Mouse (Mus musculus) testis, adult 2 months (tissue): ENCODE results near the gene Plekhg5. TPM values are rescaled to one million over a fixed set of nuclear protein-coding genes. Genes with fewer than 3 reads are reported as not detected.

Experiments used
- H3K27ac ChIP-seq: fragments of 200-500 bp; 2 replicates; pipeline ENCODE4 v1.5.1; 2012; ENCODE audit warnings: low read depth, low read length; ENCODE audit not compliant: control insufficient read depth, insufficient read depth
- H3K27me3 ChIP-seq: fragments of 200-500 bp; 2 replicates; pipeline ENCODE4 v1.6.1; 2012; ENCODE audit warnings: mild to moderate bottlenecking, low read length, moderate library complexity; ENCODE audit not compliant: control insufficient read depth, insufficient read depth
- H3K36me3 ChIP-seq: fragments of 200-500 bp; 2 replicates; pipeline ENCODE4 v1.6.1; 2012; ENCODE audit warnings: mild to moderate bottlenecking, low read length; ENCODE audit not compliant: control insufficient read depth, insufficient read depth
- H3K4me1 ChIP-seq: fragments of 200-500 bp; 2 replicates; pipeline ENCODE4 v1.6.1; 2012; ENCODE audit warnings: low read length; ENCODE audit not compliant: control insufficient read depth, insufficient read depth
- H3K4me3 ChIP-seq: fragments of 200-500 bp; 2 replicates; pipeline ENCODE4 v1.5.1; 2012; ENCODE audit warnings: low read depth, mild to moderate bottlenecking, low read length, moderate library complexity, mixed read lengths; ENCODE audit not compliant: control insufficient read depth
- CTCF ChIP-seq: fragments of 200-500 bp; IDR thresholded peaks from 2 replicates; pipeline ENCODE4 v1.5.1; 2012; ENCODE audit warnings: low read depth, mild to moderate bottlenecking, inconsistent platforms, low read length, moderate library complexity; ENCODE audit not compliant: control insufficient read depth, insufficient read depth, insufficient replicate concordance
- POLR2A ChIP-seq: fragments of 200-500 bp; IDR thresholded peaks from 2 replicates; pipeline ENCODE4 v1.6.1; 2012; ENCODE audit warnings: low read depth, mild to moderate bottlenecking, inconsistent platforms, low read length, moderate library complexity; ENCODE audit not compliant: control insufficient read depth
- polyA plus RNA-seq: library from polyadenylated mRNA; depleted of rRNA; stranded (reverse); fragments of >200 nt; gene quantifications from 2 replicates; pipeline ENCODE4 v1.2.3, GENCODE M21; 2012

Gene Plekhg5
- polyA plus RNA-seq, 1 experiment: 8.8 TPM

GRCm38 (mm10) chr4:152043171-152043570 lies 29.1 kb upstream of the Plekhg5 start:
- H3K27me3 ChIP-seq: no peaks in the 10 kb centered on the region
- no peak overlapping the region for H3K4me3 ChIP-seq
- peaks cover 3% of the 10 kb centered on the region for H3K36me3 ChIP-seq
- H3K27ac ChIP-seq: no peak overlapping the region
- H3K4me1 ChIP-seq: peaks cover 8% of the 10 kb centered on the region
- TF ChIP-seq POLR2A: no peak
- TF ChIP-seq CTCF: no peak

GRCm38 (mm10) chr4:152044609-152045008 lies 27.7 kb upstream of the Plekhg5 start:
- peaks cover 3% of the 10 kb centered on the region for H3K36me3 ChIP-seq
- no peak overlapping the region for H3K4me3 ChIP-seq
- TF ChIP-seq POLR2A: no peak
- no peak for TF ChIP-seq CTCF
- no peaks in the 10 kb centered on the region for H3K27me3 ChIP-seq
- peaks cover 8% of the 10 kb centered on the region for H3K4me1 ChIP-seq
- H3K27ac ChIP-seq: no peak overlapping the region

- Histone ChIP-seq H3K27ac (no peak overlapping the region), H3K36me3 (peaks cover 2% of the 10 kb centered on the region)
- no peak for TF ChIP-seq POLR2A
- no peak for TF ChIP-seq CTCF
These were observed 9.7 kb upstream of the Plekhg5 start for GRCm38 (mm10) chr4:152062390-152063110.

GRCm38 (mm10) chr4:152067280-152067679 lies 5.0 kb upstream of the Plekhg5 start:
- peaks cover 5% of the 10 kb centered on the region for H3K4me1 ChIP-seq
- no peaks in the 10 kb centered on the region for H3K36me3 ChIP-seq
- no peak overlapping the region for H3K4me3 ChIP-seq
- H3K27ac ChIP-seq: no peak overlapping the region; the same call in 1 of the 2 replicates
- TF ChIP-seq CTCF: no peak
- TF ChIP-seq POLR2A: no peak
- no peaks in the 10 kb centered on the region for H3K27me3 ChIP-seq

More at GRCm38 (mm10) chr4:152062390-152063110, 9.7 kb upstream of the Plekhg5 start:
- Histone ChIP-seq H3K4me1 (0 out of 2 replicates have a peak, but pooled peaks cover under 1% of the 10 kb centered on the region), H3K27me3 (no peaks in the 10 kb centered on the region), H3K4me3 (no peak overlapping the region)

GRCm38 (mm10) chr4:152068166-152068724 lies 4.1 kb upstream of the Plekhg5 start:
- Histone ChIP-seq H3K4me3 (no peak overlapping the region), H3K27ac (peak overlapping the region; percentile 3; the same call in 1 of the 2 replicates), H3K4me1 (peaks cover 8% of the 10 kb centered on the region), H3K27me3 (no peaks in the 10 kb centered on the region), H3K36me3 (no peaks in the 10 kb centered on the region)
- TF ChIP-seq POLR2A (no peak), CTCF (no peak)

GRCm38 (mm10) chr4:152069245-152069644 lies 3.1 kb upstream of the Plekhg5 start:
- Histone ChIP-seq H3K36me3 (no peaks in the 10 kb centered on the region), H3K4me1 (peaks cover 13% of the 10 kb centered on the region), H3K4me3 (no peak overlapping the region), H3K27me3 (no peaks in the 10 kb centered on the region), H3K27ac (no peak overlapping the region)
- no peak for TF ChIP-seq CTCF
- TF ChIP-seq POLR2A: no peak

- no peaks in the 10 kb centered on the region for H3K27me3 ChIP-seq
- H3K36me3 ChIP-seq: no peaks in the 10 kb centered on the region
- H3K4me3 ChIP-seq: no peak overlapping the region
- no peak overlapping the region for H3K27ac ChIP-seq
- TF ChIP-seq POLR2A: no peak
- no peak for TF ChIP-seq CTCF
- peaks cover 13% of the 10 kb centered on the region for H3K4me1 ChIP-seq
These were observed 1.6 kb upstream of the Plekhg5 start for GRCm38 (mm10) chr4:152070494-152071396.
